Mouse (Mus musculus) heart, adult 2 months (tissue): Measurements from ENCODE around the gene Pfdn4. TPM values are rescaled to one million over a fixed set of nuclear protein-coding genes. Genes with fewer than 3 reads are reported as not detected.

Experiments used
- DNase-seq, 2 experiments: peaks; one replicate each; pipeline ENCODE4 v3.0.0; 2021
- H3K27ac ChIP-seq: fragments of 200-600 bp; 2 replicates; pipeline ENCODE4 v1.8.1; 2022
- H3K27me3 ChIP-seq: fragments of 200-500 bp; 2 replicates; pipeline ENCODE4 v1.6.1; 2012; ENCODE audit warnings: mild to moderate bottlenecking, low read length, inconsistent platforms, mixed read lengths; ENCODE audit not compliant: control insufficient read depth, insufficient read depth
- H3K36me3 ChIP-seq: fragments of 200-500 bp; 2 replicates; pipeline ENCODE4 v1.6.1; 2012; ENCODE audit warnings: low read length, inconsistent platforms; ENCODE audit not compliant: control insufficient read depth, insufficient read depth
- H3K4me1 ChIP-seq: fragments of 200-500 bp; 2 replicates; pipeline ENCODE4 v1.6.1; 2011; ENCODE audit warnings: low read length; ENCODE audit not compliant: control insufficient read depth, insufficient read depth
- H3K4me3 ChIP-seq: fragments of 200-600 bp; 2 replicates; pipeline ENCODE4 v1.8.1; 2022
- H3K79me2 ChIP-seq: fragments of 200-500 bp; replicated peaks from 2 replicates; pipeline ENCODE4 v1.6.1; 2012; ENCODE audit warnings: mild to moderate bottlenecking, inconsistent platforms, low read length, moderate library complexity, mixed read lengths; ENCODE audit not compliant: control insufficient read depth, insufficient read depth
- H3K9ac ChIP-seq: fragments of 200-500 bp; 2 replicates; pipeline ENCODE4 v1.6.1; 2012; ENCODE audit warnings: low read depth, mild to moderate bottlenecking, control low read depth, inconsistent platforms, low read length, mixed read lengths
- CTCF ChIP-seq: fragments of 200-600 bp; IDR thresholded peaks from 2 replicates; pipeline ENCODE4 v1.8.1; 2022; ENCODE audit warnings: antibody characterized with exemption, mild to moderate bottlenecking, moderate library complexity
- EP300 ChIP-seq: fragments of 200-500 bp; IDR thresholded peaks from 2 replicates; pipeline ENCODE4 v1.6.1; 2011; ENCODE audit warnings: low read depth, low read length, control low read depth; ENCODE audit not compliant: insufficient read depth
- POLR2A ChIP-seq: fragments of 200-500 bp; IDR thresholded peaks from 2 replicates; pipeline ENCODE4 v1.6.1; 2011; ENCODE audit warnings: mild to moderate bottlenecking, low read depth, low read length, control low read depth; ENCODE audit not compliant: insufficient read depth
- WGBS: fragments of 180-500 bp; shearing (Covaris S2); methylation state at CpG from one replicate; pipeline ENCODE4 v1.1.7; 2018; 5-methylcytosine and 5-hydroxymethylcytosine counted together
- intact Hi-C: fragments of 180-260 bp; cut with DNase I; formaldehyde crosslinking; loops from one replicate; pipeline ENCODE4 v1.15.1; 2025
- polyA plus RNA-seq: library from polyadenylated mRNA; depleted of rRNA; stranded (reverse); fragments of >200 nt; gene quantifications from 2 replicates; pipeline ENCODE4 v1.2.3, GENCODE M21; 2012
- total RNA-seq, 2 experiments: library from RNA; stranded (reverse); gene quantifications; 2 replicates each; pipeline ENCODE4 v1.2.3; 2021

The Pfdn4 gene
- total and polyA plus RNA-seq, 3 experiments, result 3.6 to 13.3 (median 10.6) TPM

GRCm38 (mm10) chr2:170507734-170508133, 11.5 kb downstream of the Pfdn4 start:
- Histone ChIP-seq H3K36me3 (no peaks in the 10 kb centered on the region), H3K27ac (no peak overlapping the region), H3K27me3 (no peaks in the 10 kb centered on the region), H3K9ac (no peak overlapping the region), H3K79me2 (no peaks in the 10 kb centered on the region; the same call in 1 of the 2 replicates), H3K4me3 (no peak overlapping the region), H3K4me1 (peaks cover 5% of the 10 kb centered on the region)
- TF ChIP-seq EP300, result 0 out of 2 replicates have a peak, but pooled peaks have one; percentile 42
- TF ChIP-seq CTCF, result peak; percentile 91
- TF ChIP-seq POLR2A, result no peak
- peak; percentile 77 to 84 for DNase-seq
- 3% methylated on average over 10 of the region's 10 CpGs for WGBS
- intact Hi-C loops, result loop anchor here (1.0 kb wide), 3 partner anchors 19 to 152 kb away; no protein-coding TSS in a partner anchor

GRCm38 (mm10) chr2:170508821-170509220, 12.6 kb downstream of the Pfdn4 start:
- peak; percentile 98 for TF ChIP-seq CTCF
- no peak for TF ChIP-seq POLR2A
- TF ChIP-seq EP300, result 0 out of 2 replicates have a peak, but pooled peaks have one; percentile 7
- Histone ChIP-seq H3K4me1 (peaks cover 5% of the 10 kb centered on the region), H3K36me3 (no peaks in the 10 kb centered on the region), H3K4me3 (peak overlapping the region; percentile 41; the same call in 1 of the 2 replicates), H3K27ac (no peak overlapping the region), H3K27me3 (no peaks in the 10 kb centered on the region), H3K9ac (peak overlapping the region; percentile 37; the same call in 1 of the 2 replicates), H3K79me2 (no peaks in the 10 kb centered on the region; the same call in 1 of the 2 replicates)
- WGBS, result 1% methylated on average over 12 of the region's 12 CpGs
- intact Hi-C loops, result loop anchor here (1.0 kb wide), 2 partner anchors 58 to 154 kb away; no protein-coding TSS in a partner anchor
- peak; percentile 88 to 92 for DNase-seq

- Histone ChIP-seq H3K36me3 (no peaks in the 10 kb centered on the region), H3K27ac (peak overlapping the region; percentile 99), H3K27me3 (no peaks in the 10 kb centered on the region), H3K4me3 (peak overlapping the region; percentile 99), H3K9ac (peak overlapping the region; percentile 91), H3K4me1 (peaks cover 5% of the 10 kb centered on the region), H3K79me2 (no peaks in the 10 kb centered on the region; the same call in 1 of the 2 replicates)
- TF ChIP-seq EP300 (no peak), POLR2A (peak; percentile 58), CTCF (peak; percentile 94)
- peak; percentile 89 to 94 for DNase-seq
- intact Hi-C loops, result loop anchor here (5.0 kb wide), 1 partner anchor 379 kb away; no protein-coding TSS in a partner anchor
- under 1% methylated on average over 67 of the region's 69 CpGs for WGBS
Measured at GRCm38 (mm10) chr2:170511073-170511891, 15.1 kb downstream of the Pfdn4 start.

- intact Hi-C loops, result loop anchor here (5.0 kb wide), 1 partner anchor 381 kb away; no protein-coding TSS in a partner anchor
Measured at GRCm38 (mm10) chr2:170513756-170514155, 17.5 kb downstream of the Pfdn4 start.

GRCm38 (mm10) chr2:170520321-170520971, 24.2 kb downstream of the Pfdn4 start:
- intact Hi-C loops, result loop anchor here (1.0 to 2.0 kb wide), 2 partner anchors 76 to 353 kb away; no protein-coding TSS in a partner anchor

More at GRCm38 (mm10) chr2:170513756-170514155, 17.5 kb downstream of the Pfdn4 start:
- Histone ChIP-seq H3K79me2 (no peaks in the 10 kb centered on the region; the same call in 1 of the 2 replicates), H3K4me3 (no peak overlapping the region), H3K27me3 (no peaks in the 10 kb centered on the region), H3K36me3 (no peaks in the 10 kb centered on the region), H3K4me1 (peaks cover 5% of the 10 kb centered on the region), H3K27ac (no peak overlapping the region), H3K9ac (no peak overlapping the region)
- no peak for TF ChIP-seq CTCF
- TF ChIP-seq EP300, result no peak
- no peak for TF ChIP-seq POLR2A
- DNase-seq, result no peak
- 85% methylated on average over 12 of the region's 12 CpGs for WGBS

More at GRCm38 (mm10) chr2:170520321-170520971, 24.2 kb downstream of the Pfdn4 start:
- Histone ChIP-seq H3K27me3 (no peaks in the 10 kb centered on the region), H3K9ac (no peak overlapping the region), H3K36me3 (no peaks in the 10 kb centered on the region), H3K79me2 (no peaks in the 10 kb centered on the region), H3K27ac (no peak overlapping the region), H3K4me1 (no peaks in the 10 kb centered on the region), H3K4me3 (no peak overlapping the region)
- no peak for TF ChIP-seq POLR2A
- TF ChIP-seq CTCF, result peak; percentile 74
- TF ChIP-seq EP300, result no peak
- 9% methylated on average over 7 of the region's 7 CpGs for WGBS
- DNase-seq, result peak in 1 of 2 experiments; percentile 43
